19 mouse cellular contexts compared by ENCODE assay signal in the genomic region with DNA sequence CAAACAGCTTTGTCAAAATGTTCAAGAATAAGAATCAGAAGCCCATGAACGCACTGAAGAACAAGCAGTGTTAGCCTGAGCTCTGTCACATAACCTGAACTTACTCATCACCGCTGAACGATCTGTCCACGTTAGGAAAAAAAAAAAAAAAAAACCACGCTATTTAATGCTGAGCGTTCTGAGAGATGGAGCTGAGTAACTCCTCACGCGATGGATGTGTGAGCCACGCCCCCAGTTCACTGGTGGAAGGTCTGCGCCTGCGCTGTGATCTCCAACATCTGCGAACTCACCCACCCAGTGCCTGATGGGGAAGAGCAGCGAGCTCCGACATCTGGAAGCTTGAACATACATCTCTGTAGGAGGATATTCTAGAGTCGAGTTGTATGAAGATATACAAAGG. TPM values are rescaled to one million over a fixed set of nuclear protein-coding genes. Genes with fewer than 3 reads are reported as not detected.
DNase-seq lines count a peak whose midpoint lies in the region; TF ChIP-seq lines count a peak whose summit lies in the region.
"Had no signal": no experiment of that assay in that cellular context is flagged by ENCODE, and none has a peak within 500 bp of the region (broad histone marks: within the 10 kb centered on the region; RNA-seq: fewer than 3 reads in every experiment).

No protein-coding gene starts in this region.

- H3K27ac ChIP-seq in testis, adult 2 months (ENCODE audit: control insufficient read depth, insufficient read depth, low read depth, low read length) = no peak overlapping the region
- H3K27ac ChIP-seq in ES-E14 (ENCODE audit: insufficient read depth, low read depth, low read length, poor library complexity, severe bottlenecking) = no peak overlapping the region
- H3K27ac ChIP-seq: forebrain, embryonic 13.5 days; hindbrain, embryonic 15.5 days had no signal

- no peak for DNase-seq in testis, postnatal 10 days (ENCODE audit: low spot score)
- DNase-seq in ES-E14 (ENCODE audit: low read depth, low spot score) (no peak), ZHBTc4 (ENCODE audit: low read depth, low spot score) (peak; percentile 57)
- no peak for DNase-seq in thymus, adult 18-20 months
- DNase-seq in Muller cell, postnatal 12 days (ENCODE audit: inconsistent ontology term) = no peak
- DNase-seq: adrenal gland, adult 8-10 months; adrenal gland, postnatal 36 days; B cell, adult 2 months; cerebellum, adult 11 months; cerebellum, adult 8-10 months; cerebellum, postnatal 14 days; forebrain, postnatal 0 days; gastrocnemius, postnatal 14 days; heart, postnatal 36 days had no signal

- H3K9me3 ChIP-seq in ES-E14 (ENCODE audit: control insufficient read depth, insufficient read depth, low read depth, low read length) = no peaks in the 10 kb centered on the region
- H3K9me3 ChIP-seq: forebrain, embryonic 13.5 days; heart, embryonic 12.5 days; hindbrain, embryonic 15.5 days had no signal

- H3K9ac ChIP-seq in ES-E14 (ENCODE audit: insufficient read depth, low read depth, low read length, poor library complexity, severe bottlenecking) = no peak overlapping the region
- H3K9ac ChIP-seq: forebrain, embryonic 13.5 days; forebrain, postnatal 0 days; heart, embryonic 12.5 days; hindbrain, embryonic 15.5 days had no signal

- in situ Hi-C loops in ES-E14 (cut with MboI; ENCODE audit: low sequenced_read_pairs in 2 of 2, unreplicated experiment in 2 of 2) = loop anchor here in 1 of 2 experiments (10.0 kb wide), 1 partner anchor 160 kb away; no protein-coding TSS in a partner anchor

- H3K27me3 ChIP-seq in testis, adult 2 months (ENCODE audit: control insufficient read depth, insufficient read depth, low read length) = no peaks in the 10 kb centered on the region
- H3K27me3 ChIP-seq: forebrain, embryonic 13.5 days; heart, embryonic 12.5 days; hindbrain, embryonic 15.5 days; Patski had no signal

- peaks cover 11% of the 10 kb centered on the region for H3K4me1 ChIP-seq in testis, adult 2 months (ENCODE audit: control insufficient read depth, insufficient read depth, low read length)
- no peaks in the 10 kb centered on the region for H3K4me1 ChIP-seq in ES-E14 (ENCODE audit: control insufficient read depth in 2 of 2, insufficient read depth in 2 of 2, low read length in 2 of 2, poor library complexity in 1 of 2)
- H3K4me1 ChIP-seq: forebrain, embryonic 13.5 days; heart, embryonic 12.5 days; hindbrain, embryonic 15.5 days had no signal

- peak overlapping the region; percentile 49 for H3K4me3 ChIP-seq in testis, adult 2 months (ENCODE audit: control insufficient read depth, low read depth, low read length)
- no peak overlapping the region for H3K4me3 ChIP-seq in ES-E14 (ENCODE audit: insufficient read depth in 1 of 2, low read depth in 1 of 2, low read length in 2 of 2, poor library complexity in 1 of 2, severe bottlenecking in 1 of 2)
- H3K4me3 ChIP-seq: forebrain, embryonic 13.5 days; heart, embryonic 12.5 days; hindbrain, embryonic 15.5 days had no signal

- H3K36me3 ChIP-seq in testis, adult 2 months (ENCODE audit: control insufficient read depth, insufficient read depth, low read length) = no peaks in the 10 kb centered on the region
- peaks cover 2% of the 10 kb centered on the region for H3K36me3 ChIP-seq in ES-E14 (ENCODE audit: control insufficient read depth, insufficient read depth, low read length, poor library complexity, severe bottlenecking)
- H3K36me3 ChIP-seq: heart, embryonic 12.5 days; hindbrain, embryonic 15.5 days had no signal

- no peak for TF ChIP-seq CTCF in testis, adult 2 months (IDR thresholded peaks at IDR 0.05; ENCODE audit: control insufficient read depth, insufficient read depth, insufficient replicate concordance, low read depth, low read length)

- TF ChIP-seq POLR2A in testis, adult 2 months (IDR thresholded peaks at IDR 0.05; ENCODE audit: control insufficient read depth, low read depth, low read length) = no peak

TF ChIP-seq in ES-E14, 5 proteins besides CTCF, POLR2A, EP300 and RAD21:
- TF ChIP-seq HCFC1 (IDR thresholded peaks at IDR 0.05; ENCODE audit: borderline replicate concordance, insufficient read depth, low read length) = no peak
- TF ChIP-seq ZNF384 (IDR thresholded peaks at IDR 0.05; ENCODE audit: low read depth, low read length) = peak; percentile 12; the same call in 1 of the 2 replicates
TF ChIP-seq in ES-E14: peak in this region for 1.

RNA-seq across cellular contexts. Expression of gene Trpc1, which starts 55.2 kb away (rescaled TPM):
- polyA plus RNA-seq in testis, adult 2 months (2012; rRNA removed) = 2.3 and 2.5 TPM in 2 replicates
- total RNA-seq in ES-E14 (2012; rRNA removed) = 2.5 and 3.6 TPM in 2 replicates

RNA-seq across cellular contexts. Expression of gene Pcolce2, which starts 57.6 kb away (rescaled TPM):
- 0.30 and 0.37 TPM in 2 replicates for polyA plus RNA-seq in testis, adult 2 months (2012; rRNA removed)
- 27.0 and 47.6 TPM in 2 replicates for total RNA-seq in ES-E14 (2012; rRNA removed)
